Mouse (Mus musculus) limb, embryonic 15.5 days (tissue): ENCODE measurements at regions not wholly inside any gene's neighbourhood (a gene's known extent, or its start where the extent isn't known, plus 50 kb on each side); places are given as distances from the start of the nearest gene placed in this dataset.

Source experiments
- ATAC-seq: fragments of 200-750 bp; cut with Nextera tagmentation; 2 replicates; pipeline ENCODE4 v1.8.0; 2017; ENCODE audit warnings: low read depth, moderate TSS enrichment; ENCODE audit not compliant: insufficient number of reproducible peaks, low FRiP score, low TSS enrichment
- H3K27ac ChIP-seq: fragments of 300-500 bp; sonication (generic); 2 replicates; pipeline ENCODE4 v1.5.1; 2015; ENCODE audit warnings: moderate library complexity, mild to moderate bottlenecking, inconsistent platforms
- H3K27me3 ChIP-seq: fragments of 300-500 bp; sonication (generic); 2 replicates; pipeline ENCODE4 v1.6.1; 2015; ENCODE audit warnings: inconsistent platforms
- H3K36me3 ChIP-seq: fragments of 300-500 bp; sonication (generic); 2 replicates; pipeline ENCODE4 v1.6.1; 2015; ENCODE audit warnings: inconsistent platforms
- H3K4me1 ChIP-seq: fragments of 300-500 bp; sonication (generic); 2 replicates; pipeline ENCODE4 v1.6.1; 2015; ENCODE audit warnings: inconsistent platforms
- H3K4me2 ChIP-seq: fragments of 300-500 bp; sonication (generic); 2 replicates; pipeline ENCODE4 v1.6.1; 2015; ENCODE audit warnings: mild to moderate bottlenecking, inconsistent platforms
- H3K4me3 ChIP-seq: fragments of 300-500 bp; sonication (generic); 2 replicates; pipeline ENCODE4 v1.5.1; 2015; ENCODE audit warnings: mild to moderate bottlenecking, inconsistent platforms
- H3K9ac ChIP-seq: fragments of 300-500 bp; sonication (generic); 2 replicates; pipeline ENCODE4 v1.6.1; 2015; ENCODE audit warnings: inconsistent platforms
- H3K9me3 ChIP-seq: fragments of 300-500 bp; sonication (generic); 2 replicates; pipeline ENCODE4 v1.6.1; 2016; ENCODE audit warnings: inconsistent platforms
- WGBS: fragments of 180-500 bp; shearing (Covaris S2); methylation state at CpG from one replicate; pipeline ENCODE4 v1.1.7; 2015; 5-methylcytosine and 5-hydroxymethylcytosine counted together

- peak overlapping the region; percentile 76 for H3K27ac ChIP-seq
- WGBS, result 67% methylated on average over 9 of the region's 9 CpGs
- H3K4me2 ChIP-seq, result no peak overlapping the region
- H3K27me3 ChIP-seq, result no peaks in the 10 kb centered on the region
- no peaks in the 10 kb centered on the region for H3K9me3 ChIP-seq
- ATAC-seq, result peak; percentile 74
- H3K9ac ChIP-seq, result no peak overlapping the region
- no peak overlapping the region for H3K4me3 ChIP-seq
- peaks cover 6% of the 10 kb centered on the region for H3K4me1 ChIP-seq
- H3K36me3 ChIP-seq, result no peaks in the 10 kb centered on the region
These were observed 1156.6 kb upstream of the A1bg start for GRCm38 (mm10) chr15:62079155-62080109.

GRCm38 (mm10) chr15:62076552-62077234, 1153.9 kb upstream of the A1bg start:
- WGBS, result 82% methylated on average over 5 of the region's 5 CpGs

GRCm38 (mm10) chr15:62074735-62075134, 1151.9 kb upstream of the A1bg start:
- peaks cover 9% of the 10 kb centered on the region for H3K4me1 ChIP-seq
- H3K9ac ChIP-seq, result no peak overlapping the region
- no peaks in the 10 kb centered on the region for H3K27me3 ChIP-seq
- no peak for ATAC-seq
- H3K4me2 ChIP-seq, result no peak overlapping the region
- H3K9me3 ChIP-seq, result no peaks in the 10 kb centered on the region
- no peaks in the 10 kb centered on the region for H3K36me3 ChIP-seq
- WGBS, result 61% methylated on average over 4 of the region's 4 CpGs
- no peak overlapping the region for H3K4me3 ChIP-seq
- no peak overlapping the region for H3K27ac ChIP-seq

More at GRCm38 (mm10) chr15:62076552-62077234, 1153.9 kb upstream of the A1bg start:
- H3K27me3 ChIP-seq, result no peaks in the 10 kb centered on the region
- no peak overlapping the region for H3K4me3 ChIP-seq
- H3K27ac ChIP-seq, result no peak overlapping the region
- no peaks in the 10 kb centered on the region for H3K9me3 ChIP-seq
- no peaks in the 10 kb centered on the region for H3K36me3 ChIP-seq
- peaks cover 6% of the 10 kb centered on the region for H3K4me1 ChIP-seq
- no peak overlapping the region for H3K9ac ChIP-seq
- no peak overlapping the region for H3K4me2 ChIP-seq
- no peak for ATAC-seq

- H3K4me3 ChIP-seq, result no peak overlapping the region
- no peak overlapping the region for H3K4me2 ChIP-seq
- no peak overlapping the region for H3K27ac ChIP-seq
- WGBS, result 93% methylated on average over 5 of the region's 5 CpGs
- ATAC-seq, result no peak
- H3K9ac ChIP-seq, result no peak overlapping the region
- H3K27me3 ChIP-seq, result no peaks in the 10 kb centered on the region
- no peaks in the 10 kb centered on the region for H3K36me3 ChIP-seq
- H3K4me1 ChIP-seq, result peaks cover 2% of the 10 kb centered on the region; the same call in 1 of the 2 replicates
- H3K9me3 ChIP-seq, result no peaks in the 10 kb centered on the region
These were observed 1150.8 kb upstream of the A1bg start for GRCm38 (mm10) chr15:62073595-62073994.

GRCm38 (mm10) chr15:62071311-62071710, 1148.5 kb upstream of the A1bg start:
- Histone ChIP-seq H3K4me1 (peaks cover 13% of the 10 kb centered on the region), H3K9me3 (no peaks in the 10 kb centered on the region), H3K27me3 (no peaks in the 10 kb centered on the region), H3K9ac (no peak overlapping the region), H3K4me3 (no peak overlapping the region), H3K4me2 (no peak overlapping the region), H3K27ac (no peak overlapping the region), H3K36me3 (no peaks in the 10 kb centered on the region)
- 66% methylated on average over 2 of the region's 2 CpGs for WGBS
- ATAC-seq, result no peak

GRCm38 (mm10) chr15:62068422-62069160, 1145.8 kb upstream of the A1bg start:
- Histone ChIP-seq H3K4me2 (no peak overlapping the region), H3K27ac (no peak overlapping the region), H3K36me3 (no peaks in the 10 kb centered on the region), H3K4me1 (peaks cover 13% of the 10 kb centered on the region), H3K9me3 (no peaks in the 10 kb centered on the region), H3K4me3 (no peak overlapping the region), H3K9ac (no peak overlapping the region), H3K27me3 (no peaks in the 10 kb centered on the region)
- no peak for ATAC-seq
- WGBS, result 34% methylated on average over 11 of the region's 11 CpGs

- Histone ChIP-seq H3K9me3 (no peaks in the 10 kb centered on the region), H3K27me3 (no peaks in the 10 kb centered on the region), H3K9ac (no peak overlapping the region), H3K27ac (no peak overlapping the region), H3K36me3 (no peaks in the 10 kb centered on the region), H3K4me1 (peaks cover 11% of the 10 kb centered on the region), H3K4me2 (no peak overlapping the region), H3K4me3 (no peak overlapping the region)
- ATAC-seq, result no peak
- WGBS, result 86% methylated on average over 3 of the region's 3 CpGs
These were observed 1141.6 kb upstream of the A1bg start for GRCm38 (mm10) chr15:62064399-62064798.

- WGBS, result 83% methylated on average over 2 of the region's 2 CpGs
- H3K9ac ChIP-seq, result no peak overlapping the region
- H3K4me2 ChIP-seq, result no peak overlapping the region
- ATAC-seq, result no peak
- no peak overlapping the region for H3K4me3 ChIP-seq
- no peaks in the 10 kb centered on the region for H3K9me3 ChIP-seq
- no peaks in the 10 kb centered on the region for H3K36me3 ChIP-seq
- H3K27me3 ChIP-seq, result no peaks in the 10 kb centered on the region
- H3K4me1 ChIP-seq, result peaks cover 10% of the 10 kb centered on the region; the same call in 1 of the 2 replicates
- H3K27ac ChIP-seq, result no peak overlapping the region
These were observed 1134.6 kb upstream of the A1bg start for GRCm38 (mm10) chr15:62057449-62057848.

GRCm38 (mm10) chr15:62056889-62057288, 1134.1 kb upstream of the A1bg start:
- no peaks in the 10 kb centered on the region for H3K9me3 ChIP-seq
- no peak overlapping the region for H3K4me2 ChIP-seq
- H3K4me1 ChIP-seq, result peaks cover 10% of the 10 kb centered on the region; the same call in 1 of the 2 replicates
- WGBS, result 81% methylated on average over 11 of the region's 11 CpGs
- no peak overlapping the region for H3K9ac ChIP-seq
- H3K36me3 ChIP-seq, result no peaks in the 10 kb centered on the region
- H3K27ac ChIP-seq, result no peak overlapping the region
- H3K4me3 ChIP-seq, result no peak overlapping the region
- ATAC-seq, result no peak
- H3K27me3 ChIP-seq, result no peaks in the 10 kb centered on the region

GRCm38 (mm10) chr15:62056401-62056800, 1133.6 kb upstream of the A1bg start:
- no peaks in the 10 kb centered on the region for H3K9me3 ChIP-seq
- no peaks in the 10 kb centered on the region for H3K27me3 ChIP-seq
- ATAC-seq, result no peak
- 89% methylated on average over 3 of the region's 3 CpGs for WGBS
- H3K36me3 ChIP-seq, result no peaks in the 10 kb centered on the region
- no peak overlapping the region for H3K4me2 ChIP-seq
- H3K27ac ChIP-seq, result no peak overlapping the region
- H3K9ac ChIP-seq, result no peak overlapping the region
- H3K4me1 ChIP-seq, result peaks cover 10% of the 10 kb centered on the region; the same call in 1 of the 2 replicates
- no peak overlapping the region for H3K4me3 ChIP-seq

- no peaks in the 10 kb centered on the region for H3K27me3 ChIP-seq
- H3K4me2 ChIP-seq, result no peak overlapping the region
- WGBS, result 82% methylated on average over 2 of the region's 2 CpGs
- no peak for ATAC-seq
- H3K27ac ChIP-seq, result no peak overlapping the region
- no peaks in the 10 kb centered on the region for H3K9me3 ChIP-seq
- no peak overlapping the region for H3K4me3 ChIP-seq
- no peak overlapping the region for H3K9ac ChIP-seq
- peaks cover 10% of the 10 kb centered on the region; the same call in 1 of the 2 replicates for H3K4me1 ChIP-seq
- no peaks in the 10 kb centered on the region for H3K36me3 ChIP-seq
These were observed 1132.2 kb upstream of the A1bg start for GRCm38 (mm10) chr15:62055011-62055410.
